Mouse (Mus musculus): ENCODE data around the gene Tbc1d10c.

Gene Tbc1d10c

DNA sequence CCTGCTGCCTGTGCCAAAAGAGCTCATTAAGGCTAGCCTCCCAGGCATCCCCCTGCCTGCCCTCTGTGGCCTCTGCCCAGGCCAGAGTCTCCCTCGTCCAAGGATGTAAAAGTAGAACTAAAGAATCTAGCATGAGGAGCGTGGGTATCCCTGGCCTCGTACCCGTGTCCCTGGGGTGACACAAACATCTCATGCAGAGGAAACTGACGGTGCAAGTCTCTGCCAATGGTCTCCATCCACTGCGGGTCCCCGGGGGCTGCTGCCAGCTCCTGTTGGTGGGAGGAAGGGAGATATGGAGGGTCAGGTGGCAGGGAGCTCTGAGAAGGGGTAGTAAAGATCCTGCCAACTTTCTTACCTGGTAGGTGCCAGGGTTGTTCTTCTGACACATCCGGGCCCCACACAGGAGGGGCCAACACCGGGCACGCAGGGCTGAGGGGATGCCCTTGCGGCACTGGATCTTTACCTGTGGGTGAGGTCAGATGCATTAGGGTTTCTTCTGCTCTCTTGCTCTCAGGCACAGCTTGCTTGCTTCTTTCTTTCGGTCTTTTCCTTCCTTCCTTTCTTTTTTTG lies 1.9 kb downstream of the Tbc1d10c start:
- DNase-seq, result no peak

DNA sequence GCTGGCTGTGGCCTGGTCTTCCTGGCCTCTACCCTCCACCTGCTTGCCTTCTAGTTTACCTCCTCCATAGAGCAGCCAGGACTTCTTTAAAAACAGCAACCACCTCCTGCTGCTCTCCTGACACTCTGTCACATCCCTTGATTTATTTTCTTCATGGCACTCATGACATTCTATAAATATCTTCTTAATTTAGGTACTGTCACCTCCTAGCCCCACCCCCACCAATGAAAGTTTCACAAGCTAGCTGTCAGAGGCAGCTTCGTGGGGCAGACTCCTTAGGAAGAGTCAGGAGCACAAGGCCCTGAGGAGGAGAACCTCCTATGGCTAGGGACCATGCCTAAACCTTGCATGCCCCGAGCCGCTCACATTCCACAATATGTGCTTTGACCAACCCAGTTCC lies 3.8 kb downstream of the Tbc1d10c start:
- DNase-seq, result no peak

DNA sequence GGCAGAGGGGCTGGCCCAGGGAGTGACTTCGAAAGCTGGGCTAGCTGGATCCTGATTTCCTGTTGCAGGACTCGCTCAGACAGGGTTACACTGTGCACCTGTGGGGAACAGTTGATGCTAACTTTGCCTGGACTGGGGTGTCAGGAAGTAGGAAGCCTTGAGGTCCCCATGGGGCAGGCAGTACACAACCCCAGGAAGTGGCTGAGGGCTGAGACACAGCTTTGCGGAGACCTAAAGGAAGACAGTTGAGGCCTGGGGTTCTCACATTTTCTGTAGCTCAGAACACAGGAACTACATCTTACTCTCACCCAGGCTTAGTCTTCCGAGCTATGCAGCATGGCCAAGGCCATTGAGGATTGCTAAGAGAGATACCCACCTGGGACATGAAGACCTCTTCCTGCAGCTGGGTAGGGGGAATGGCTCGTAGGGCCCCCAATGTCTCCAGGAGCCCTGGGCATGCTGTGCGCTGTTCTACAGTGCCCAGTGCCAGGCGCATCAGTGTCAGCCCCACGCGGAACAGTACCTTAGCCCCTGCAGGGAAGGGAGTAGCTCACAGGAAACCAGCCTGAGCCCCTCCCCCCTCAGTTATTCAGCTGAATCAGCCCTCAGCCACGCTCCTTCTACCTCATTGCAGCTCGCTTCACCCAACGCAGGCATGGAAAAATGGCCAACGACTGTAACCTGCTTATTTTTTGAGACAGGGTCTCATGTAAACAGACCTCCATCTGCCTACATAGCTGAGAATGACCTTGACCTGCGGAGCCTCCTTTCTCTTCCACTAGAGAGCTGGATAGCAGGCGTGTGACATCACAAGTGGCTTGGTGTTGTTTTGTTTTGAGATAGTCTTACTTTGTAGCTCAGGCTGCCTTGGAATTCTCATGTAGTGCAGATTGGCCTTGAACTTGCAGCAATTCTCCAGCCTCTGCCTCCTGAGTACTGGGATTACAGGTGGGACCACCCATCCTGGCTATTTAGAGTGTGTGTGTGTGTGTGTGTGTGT lies 5.8 kb downstream of the Tbc1d10c start:
- no peak for DNase-seq

DNA sequence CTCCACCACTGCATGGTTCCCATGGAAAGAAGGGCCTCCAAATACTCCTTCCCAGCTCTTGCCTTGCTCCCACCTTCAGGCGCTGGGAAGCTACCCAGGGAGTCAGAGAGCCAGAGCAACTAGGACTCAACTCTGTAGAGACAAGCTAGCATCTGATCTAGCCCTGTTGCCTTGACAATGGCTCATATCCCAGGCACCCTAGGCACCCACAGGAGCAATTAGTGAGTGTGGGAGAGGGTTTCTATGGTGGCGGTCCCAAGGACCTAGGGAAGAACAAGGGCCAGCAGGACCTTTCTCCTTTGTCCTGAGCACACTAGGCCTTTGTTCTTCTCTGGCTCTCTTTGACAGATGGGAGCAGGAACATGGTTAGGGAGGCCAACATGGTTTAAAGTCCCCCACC lies 7.4 kb downstream of the Tbc1d10c start:
- no peak for DNase-seq

DNA sequence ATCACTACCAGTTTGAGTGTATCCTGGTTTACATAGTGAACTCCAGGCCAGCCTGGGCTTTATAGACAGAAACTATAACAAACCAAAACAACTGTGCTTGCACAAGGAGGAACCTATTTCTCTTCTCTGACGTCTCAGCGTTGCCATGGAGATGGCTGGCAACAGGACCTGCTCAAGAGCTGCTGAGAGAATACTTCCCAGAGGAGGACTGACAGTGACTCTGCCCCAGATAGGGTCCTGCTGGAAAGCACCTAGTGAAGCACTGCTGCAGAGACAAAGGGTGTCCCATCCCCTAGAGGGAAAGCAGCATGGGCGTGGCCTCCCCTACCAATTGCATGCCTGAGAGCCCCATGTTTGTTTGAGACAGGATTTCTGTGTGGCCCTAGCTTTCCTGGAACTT lies 9.2 kb downstream of the Tbc1d10c start:
- peak; percentile 77 for DNase-seq

DNA sequence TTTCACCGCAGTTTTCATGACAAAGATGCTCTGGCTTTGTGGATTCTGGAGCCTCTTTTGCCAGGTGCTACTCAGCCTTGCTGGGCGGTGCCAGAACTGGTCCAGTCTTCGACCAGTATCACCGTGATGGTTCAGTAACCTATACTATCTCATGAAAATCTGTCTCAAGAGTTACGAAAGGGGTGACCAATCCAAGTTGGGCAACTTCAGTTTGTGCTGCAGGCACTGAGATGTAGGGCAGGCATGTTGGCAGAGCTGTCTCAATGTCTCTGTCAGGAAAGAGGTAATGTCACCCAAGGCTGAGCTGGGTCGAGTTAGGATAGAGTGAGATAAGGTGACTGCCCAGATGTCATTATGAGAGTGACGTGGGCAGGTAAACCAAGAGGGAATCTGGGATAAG lies 10.7 kb downstream of the Tbc1d10c start:
- DNase-seq, result no peak

DNA sequence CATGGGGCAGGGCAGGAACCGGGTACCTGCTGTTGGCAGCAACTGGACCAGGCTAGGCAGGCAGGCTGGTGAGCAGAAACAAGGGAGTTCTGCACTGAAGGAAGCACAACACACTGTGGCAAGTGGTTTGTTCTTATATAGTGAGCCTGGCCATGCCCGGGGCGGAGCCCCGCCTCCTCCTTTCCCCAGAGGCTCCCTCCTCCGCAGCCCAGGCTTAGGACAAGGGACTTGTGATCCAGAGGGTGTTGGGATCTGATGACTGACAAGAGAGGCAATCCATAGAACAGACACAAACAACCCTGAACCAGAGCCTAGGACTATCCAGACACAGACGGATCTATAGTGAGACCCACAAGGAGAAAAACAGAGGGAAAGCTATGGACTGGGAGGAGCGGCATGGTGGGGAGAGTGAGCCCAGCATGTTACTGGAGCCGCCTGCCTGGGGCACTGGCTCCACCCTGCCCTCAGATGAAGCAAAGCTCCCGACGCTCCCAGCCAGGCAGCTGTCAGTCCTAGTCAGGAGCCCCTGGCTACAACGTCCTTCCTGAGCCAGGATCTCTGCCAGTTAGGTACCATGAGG lies 15.6 kb downstream of the Tbc1d10c start, which contains the start of gene Carns1:
TSS of gene Carns1 (minus strand) at position 112 of the 580 bp plus-strand sequence.
- no peak for DNase-seq

DNA sequence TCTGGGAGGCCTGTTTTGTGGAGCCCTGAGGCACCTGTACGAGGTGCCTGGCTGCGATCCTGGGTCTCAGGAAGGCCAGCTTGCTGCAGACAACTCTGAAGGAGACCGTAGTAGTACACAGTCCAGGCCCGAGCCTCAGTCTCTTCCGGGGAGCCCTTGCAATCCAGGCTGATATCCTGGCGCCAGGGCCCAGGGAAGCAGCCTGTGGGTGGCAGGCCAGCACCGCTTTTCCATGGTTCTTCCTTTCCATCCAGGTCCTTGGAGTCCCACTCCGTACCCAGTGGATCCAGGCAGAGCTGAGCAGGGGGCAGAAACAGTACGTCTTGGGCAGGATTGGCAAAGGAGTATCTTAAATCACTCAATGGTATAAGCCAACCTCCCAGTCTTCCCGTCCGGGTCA lies 18.2 kb downstream of the Tbc1d10c start:
- no peak for DNase-seq

DNA sequence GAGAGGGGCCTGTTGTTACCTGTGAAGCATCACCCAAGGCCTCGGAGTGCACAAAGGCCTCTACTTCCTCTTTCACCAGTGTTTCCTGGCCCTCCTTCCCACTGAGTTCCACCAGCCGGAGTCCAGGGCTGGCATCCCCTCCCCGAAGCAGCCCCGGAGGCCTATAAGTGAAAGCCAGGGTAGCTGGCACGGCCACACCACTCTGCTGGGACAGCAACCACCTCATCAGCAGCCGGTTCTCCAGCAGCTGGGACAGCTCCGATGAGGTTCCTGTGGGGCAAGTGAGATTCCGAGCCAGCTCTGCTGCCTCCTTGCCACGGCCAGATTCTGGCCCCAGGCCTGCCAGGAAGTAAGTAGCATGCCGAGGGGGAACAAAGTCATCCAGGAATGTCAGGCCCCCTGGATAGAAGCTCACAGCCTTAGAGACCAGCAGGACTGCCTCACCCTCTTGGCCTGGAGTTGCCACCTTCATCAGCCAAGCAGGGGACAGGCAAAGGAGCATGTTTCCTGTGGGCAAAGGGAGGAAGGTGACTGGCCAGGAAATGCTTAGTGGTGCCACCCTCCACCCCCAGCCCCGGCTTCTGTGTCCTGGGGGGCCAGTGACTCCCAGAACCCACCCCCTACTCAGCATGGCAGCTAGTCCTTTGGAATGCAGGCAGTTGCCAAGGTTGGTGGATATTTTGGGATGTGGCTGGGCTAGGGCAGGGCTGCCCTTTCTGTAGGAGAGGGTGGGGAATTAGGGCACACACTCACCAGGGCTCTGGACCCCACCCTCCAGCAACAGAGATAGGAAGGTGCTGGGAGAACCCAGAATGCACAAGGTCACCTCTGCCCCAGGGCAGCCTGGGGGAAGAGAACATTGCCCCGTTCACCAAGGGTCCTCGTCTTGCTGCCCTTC lies 19.4 kb downstream of the Tbc1d10c start:
- DNase-seq, result no peak

DNA sequence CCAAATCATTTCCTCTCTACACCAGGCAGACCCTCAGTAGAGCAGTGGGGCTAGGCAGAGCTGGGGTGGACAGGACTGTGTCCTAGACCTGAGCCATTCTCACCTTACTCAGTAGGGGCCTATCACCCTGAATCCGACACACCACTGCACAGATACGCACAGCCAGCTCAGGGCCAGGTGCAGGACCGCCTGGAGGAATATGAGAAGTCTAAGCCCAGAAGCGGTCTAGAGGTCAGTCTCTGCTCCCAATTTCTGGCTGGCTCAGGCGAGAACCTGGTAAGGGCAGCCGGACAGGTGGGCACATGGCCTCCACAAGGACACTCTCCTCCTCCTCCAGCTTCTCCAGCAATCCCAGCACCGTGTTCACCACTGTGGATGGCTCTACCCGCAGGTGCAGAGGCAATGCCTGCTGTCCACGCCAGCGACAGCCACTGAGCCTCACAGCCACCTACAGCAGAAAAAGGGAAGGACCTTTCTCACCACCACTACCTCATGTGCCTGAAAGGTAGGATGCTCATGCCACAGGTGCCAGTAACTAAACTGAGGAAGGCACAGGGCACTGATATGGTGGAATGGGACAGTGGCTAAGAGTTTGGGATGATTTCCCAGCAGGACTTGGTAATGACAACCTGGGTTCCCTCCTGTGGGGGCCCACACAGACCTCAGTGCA lies 20.2 kb downstream of the Tbc1d10c start:
- DNase-seq, result no peak

DNA sequence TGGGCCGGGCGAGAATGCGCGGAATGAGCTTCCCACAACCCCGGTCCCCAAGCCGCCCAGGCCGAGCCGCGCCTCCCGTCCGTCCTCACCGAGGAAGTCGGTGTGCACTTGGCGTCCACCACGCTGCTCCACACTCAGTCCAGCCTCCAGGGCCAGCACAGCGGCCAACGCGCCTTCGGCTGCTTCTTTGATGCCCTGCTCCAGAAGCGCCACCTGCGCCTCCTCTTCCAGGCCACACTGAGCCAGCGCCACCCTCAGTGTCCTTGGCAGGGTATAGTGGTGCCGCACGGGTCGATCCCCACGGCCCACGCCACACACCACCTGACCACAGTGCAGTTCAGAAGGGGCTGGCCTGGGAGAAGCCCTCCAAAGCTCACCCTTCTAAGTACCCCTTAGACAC lies 21.3 kb downstream of the Tbc1d10c start:
- no peak for DNase-seq

DNA sequence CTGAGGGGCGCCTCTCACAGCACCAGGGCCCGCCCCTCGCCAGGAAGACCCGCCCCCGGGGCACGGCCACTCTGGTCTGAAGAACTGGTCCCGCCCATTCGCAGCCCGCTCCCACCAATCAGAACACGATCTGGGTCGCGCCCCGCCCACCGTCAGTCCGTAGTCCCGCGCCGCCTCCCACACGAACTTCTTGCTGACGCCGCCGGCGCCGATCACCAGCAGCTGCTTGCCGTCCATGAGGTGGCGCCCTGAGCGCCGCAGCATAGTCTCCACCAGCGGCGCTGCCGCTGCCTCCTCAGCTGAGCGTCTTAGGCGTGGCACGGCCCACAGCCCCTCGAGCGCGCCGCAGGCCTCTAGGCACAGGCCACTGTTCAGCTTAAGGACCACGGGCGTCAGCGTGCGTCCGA lies 21.7 kb downstream of the Tbc1d10c start:
- DNase-seq, result peak; percentile 99

DNA sequence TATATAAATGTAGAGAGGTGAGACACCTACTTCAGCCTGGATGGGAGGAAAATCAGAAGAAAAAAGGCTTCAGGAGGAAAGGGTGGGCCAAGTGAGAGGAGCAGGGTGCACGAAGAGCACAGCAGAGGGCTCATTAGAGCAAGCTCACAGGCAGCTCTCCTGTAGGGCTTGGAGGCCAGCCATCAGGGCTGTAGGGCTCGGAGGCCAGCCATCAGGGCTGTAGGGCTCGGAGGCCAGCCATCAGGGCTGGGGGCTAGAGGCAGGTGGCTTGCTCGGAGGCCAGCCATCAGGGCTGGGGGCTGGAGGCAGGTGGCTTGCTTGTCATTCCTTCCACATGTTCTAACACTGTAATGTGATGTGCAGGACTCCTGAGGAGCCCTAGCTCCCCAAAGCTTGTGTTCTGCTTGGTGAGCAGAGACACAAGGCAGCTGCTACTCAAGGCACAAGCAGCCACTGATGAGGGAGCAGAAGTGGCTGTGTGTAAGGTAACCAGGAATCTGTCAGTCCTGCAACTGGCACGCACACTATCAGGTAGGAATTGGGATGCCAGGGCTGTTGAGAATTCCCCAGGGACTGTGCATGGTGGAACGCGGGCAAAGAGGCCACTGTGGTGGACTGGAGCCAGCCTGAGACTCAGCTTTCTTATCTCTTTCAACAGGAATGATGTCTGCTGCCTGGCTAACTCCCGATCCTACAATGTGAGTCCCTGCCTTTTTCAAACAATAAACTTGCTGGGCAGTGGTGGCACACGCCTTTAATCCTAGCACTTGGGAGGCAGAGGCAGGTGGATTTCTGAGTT lies 24.2 kb downstream of the Tbc1d10c start:
- DNase-seq, result no peak

DNA sequence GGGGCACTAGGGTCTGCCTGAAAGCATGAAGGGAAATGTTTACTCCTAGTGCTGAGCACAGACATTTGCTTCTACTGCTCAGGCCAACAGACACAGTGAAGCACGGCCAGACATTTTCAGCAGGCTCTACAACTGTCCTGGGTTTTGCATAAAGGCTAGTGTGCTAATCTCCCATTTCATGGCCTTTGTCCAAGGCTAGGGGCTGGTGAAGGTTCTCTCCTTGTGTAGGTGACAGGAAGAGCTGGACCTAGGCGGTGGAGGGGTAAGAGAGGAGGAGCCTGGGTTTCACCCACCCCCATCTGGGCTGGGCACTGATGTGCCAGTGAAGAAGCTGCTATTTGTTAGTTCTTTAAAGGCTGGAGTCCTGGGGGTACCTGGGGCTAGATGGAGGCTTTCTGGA lies 26.4 kb downstream of the Tbc1d10c start:
- no peak for DNase-seq

DNA sequence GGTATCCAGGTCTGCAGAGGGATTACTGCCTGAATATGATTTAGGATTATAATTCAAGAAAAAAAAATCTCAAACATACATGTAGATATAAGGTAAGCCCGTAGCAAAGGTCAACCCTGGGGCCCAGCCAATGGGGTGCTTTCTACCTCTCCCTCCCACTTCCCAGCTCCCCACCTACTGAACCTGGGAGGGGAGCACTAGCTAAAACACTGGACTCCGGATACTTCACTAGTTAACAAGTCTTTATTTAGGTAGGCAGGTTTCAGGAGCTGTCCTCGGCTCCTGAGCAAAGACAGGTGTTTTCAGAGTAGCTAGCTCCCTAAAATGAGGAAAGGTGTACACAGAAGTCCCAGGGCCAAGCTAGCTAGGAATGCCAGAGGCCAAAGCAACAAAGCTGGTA lies 27.0 kb downstream of the Tbc1d10c start:
- no peak for DNase-seq

DNA sequence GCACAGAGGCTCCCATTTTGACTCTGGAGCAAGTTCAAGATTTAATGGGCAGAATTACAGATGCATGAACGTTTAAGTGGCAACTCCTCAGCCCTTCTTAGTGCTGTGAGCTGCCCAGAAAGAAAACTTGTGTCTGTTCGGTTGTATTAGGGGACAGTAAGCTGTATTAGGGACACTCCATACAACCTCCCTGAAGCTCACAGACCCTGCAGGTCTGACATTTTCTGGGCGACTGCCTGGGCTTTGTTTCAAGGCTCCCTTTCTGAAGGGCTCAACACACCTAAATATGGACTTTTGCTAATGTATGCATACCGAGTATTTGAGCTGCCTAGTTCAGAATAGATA lies 27.6 kb downstream of the Tbc1d10c start:
- no peak for DNase-seq

DNA sequence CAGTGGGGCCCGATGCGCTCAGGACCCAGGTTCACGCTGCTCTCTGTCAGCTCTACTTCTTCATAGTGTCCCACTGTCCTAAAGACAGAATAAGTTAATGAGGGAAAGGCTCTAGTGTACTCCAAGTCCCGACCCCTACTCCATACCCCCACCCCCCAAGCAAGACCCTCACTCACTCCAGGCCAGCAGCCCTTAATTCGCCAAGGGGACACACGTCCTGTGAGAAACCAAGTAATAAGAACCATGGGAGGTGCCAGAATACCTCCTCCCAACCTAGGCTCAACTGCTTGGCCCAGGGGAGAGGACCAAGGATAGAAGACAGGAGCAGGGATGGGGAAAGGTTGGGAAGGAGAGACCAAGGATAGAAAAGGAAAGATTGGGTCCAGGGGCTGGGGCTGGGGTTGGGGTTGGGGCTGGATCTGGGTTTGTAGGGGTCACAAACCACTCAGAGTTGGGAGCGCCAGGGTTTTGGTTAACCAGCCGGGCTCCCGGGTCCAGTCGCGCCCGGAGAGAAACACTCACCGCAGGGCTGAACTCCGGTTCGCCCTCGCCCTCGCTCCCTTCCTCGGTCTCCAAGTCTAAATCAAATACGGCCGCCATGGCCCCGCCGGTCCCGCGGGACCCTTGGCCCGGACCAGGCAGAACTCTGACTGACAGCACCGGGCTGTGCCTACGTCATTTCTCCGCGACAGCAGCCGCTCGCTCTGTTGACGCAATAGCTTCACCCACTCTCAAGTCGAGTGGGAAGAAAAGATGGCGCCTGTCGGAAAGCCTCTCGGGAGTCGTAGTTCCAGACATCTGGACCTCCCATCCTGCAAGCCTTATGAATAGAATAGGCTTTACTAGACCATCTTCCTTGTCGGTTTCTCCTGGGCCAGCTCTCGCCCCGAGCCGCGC lies 28.2 kb downstream of the Tbc1d10c start, which contains the start of gene Rps6kb2:
TSS of gene Rps6kb2 (minus strand) at position 709 of the 897 bp plus-strand sequence.
- peak; percentile 97 for DNase-seq

DNA sequence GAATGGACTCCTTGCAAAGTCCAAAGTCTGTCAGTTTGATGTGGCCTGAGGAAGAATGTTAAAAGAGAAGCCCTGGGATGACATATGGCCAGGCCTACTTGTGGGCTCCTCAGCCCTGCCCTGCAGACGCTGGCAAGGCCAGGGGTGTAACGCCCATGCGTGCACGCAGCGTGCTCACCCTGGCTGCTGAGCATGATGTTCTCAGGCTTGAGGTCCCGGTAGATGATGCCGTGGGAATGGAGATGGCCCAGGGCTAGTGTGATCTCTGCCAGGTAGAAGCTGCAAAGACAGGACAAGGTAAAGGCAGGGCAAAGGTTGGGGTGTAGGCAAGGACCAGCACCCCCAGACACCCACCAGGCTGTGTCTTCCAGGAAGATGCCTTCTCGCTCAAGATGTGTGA lies 32.0 kb downstream of the Tbc1d10c start:
- no peak for DNase-seq

DNA sequence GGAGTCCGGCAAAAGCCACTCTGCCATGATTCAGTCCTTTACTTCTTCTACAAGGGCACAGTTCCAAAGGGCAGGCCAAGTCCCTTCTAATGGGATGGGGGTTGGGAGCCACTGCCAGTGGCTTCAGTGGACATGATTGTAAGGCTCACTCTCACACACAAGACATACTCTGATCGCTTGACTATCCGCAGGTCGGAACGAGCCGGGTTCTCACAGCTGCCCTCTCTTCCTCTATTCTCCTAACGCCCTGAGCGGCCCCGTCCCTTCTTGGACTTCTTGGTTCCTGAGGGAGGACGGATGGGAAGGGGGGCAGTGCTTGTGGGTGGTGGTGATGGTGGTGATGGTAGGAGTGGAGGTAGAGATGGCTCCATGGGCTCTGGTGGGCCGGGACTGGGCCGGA lies 34.3 kb downstream of the Tbc1d10c start:
- no peak for DNase-seq

DNA sequence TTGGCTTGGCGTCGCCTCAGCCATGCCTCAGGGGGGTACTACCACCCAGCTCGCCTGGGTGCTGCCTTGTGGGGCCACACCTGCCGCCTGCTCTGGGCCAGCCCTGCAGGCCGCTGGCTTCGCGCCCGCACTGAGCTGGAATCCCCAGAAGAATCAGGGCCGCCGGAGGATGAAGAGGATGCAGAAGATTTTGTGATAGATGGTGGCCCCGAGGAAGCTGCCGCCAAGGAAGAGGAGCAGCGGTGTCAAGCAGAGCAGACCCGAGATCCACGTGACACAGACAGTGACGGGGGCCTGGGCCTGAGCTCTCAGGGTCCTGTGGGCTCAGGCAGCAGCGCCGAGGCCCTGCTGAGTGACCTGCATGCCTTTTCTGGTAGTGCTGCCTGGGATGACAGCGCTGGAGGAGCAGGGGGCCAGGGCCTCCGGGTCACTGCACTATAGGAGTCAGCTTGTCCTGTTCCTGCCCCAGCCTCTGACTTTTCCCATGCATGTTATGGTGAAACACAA lies 35.0 kb downstream of the Tbc1d10c start:
- DNase-seq, result no peak

Data from right cerebral cortex, postnatal 14 days (tissue).